Mouse (Mus musculus) thymus, postnatal 14 days (tissue): ENCODE measurements around the gene Ado.
A peak's percentile ranks its signal among the peaks of the same experiment; 100 is the strongest.

ENCODE experiments used
- DNase-seq: peaks from one replicate; pipeline ENCODE4 v3.0.0; 2021

Ado gene

GRCm38 (mm10) chr10:67548877-67549731 lies at the start of gene Ado:
TSS of gene Ado (minus strand) at chr10:67548955.
- peak; percentile 85 for DNase-seq

DNA sequence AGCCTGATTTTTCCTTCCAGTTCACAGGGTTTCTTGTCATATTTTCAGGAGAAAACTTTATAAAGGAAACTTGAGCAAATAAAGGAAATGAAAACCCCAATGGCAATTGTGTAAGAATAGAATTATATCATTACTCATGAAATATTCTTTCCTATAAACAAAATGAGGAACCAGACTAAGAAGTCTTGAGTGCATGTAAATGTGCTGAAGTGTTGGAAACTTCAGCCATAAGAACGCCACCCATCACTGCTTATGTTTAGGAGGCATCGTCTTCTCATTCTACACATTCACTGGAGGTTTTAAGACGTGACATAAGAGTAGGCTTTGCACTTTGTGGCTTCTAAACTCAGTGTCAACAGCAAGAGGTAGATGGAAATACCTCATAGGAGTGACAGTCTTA lies 46.5 kb upstream of the Ado start:
- no peak for DNase-seq

GRCm38 (mm10) chr10:67585873-67586610 lies 37.3 kb upstream of the Ado start:
- DNase-seq, result peak; percentile 70

GRCm38 (mm10) chr10:67581698-67582285 lies 33.0 kb upstream of the Ado start:
- peak; percentile 61 for DNase-seq

GRCm38 (mm10) chr10:67579830-67580229 lies 31.1 kb upstream of the Ado start:
- no peak for DNase-seq

- no peak for DNase-seq
Measured at GRCm38 (mm10) chr10:67573310-67573709, 24.6 kb upstream of the Ado start.

DNA sequence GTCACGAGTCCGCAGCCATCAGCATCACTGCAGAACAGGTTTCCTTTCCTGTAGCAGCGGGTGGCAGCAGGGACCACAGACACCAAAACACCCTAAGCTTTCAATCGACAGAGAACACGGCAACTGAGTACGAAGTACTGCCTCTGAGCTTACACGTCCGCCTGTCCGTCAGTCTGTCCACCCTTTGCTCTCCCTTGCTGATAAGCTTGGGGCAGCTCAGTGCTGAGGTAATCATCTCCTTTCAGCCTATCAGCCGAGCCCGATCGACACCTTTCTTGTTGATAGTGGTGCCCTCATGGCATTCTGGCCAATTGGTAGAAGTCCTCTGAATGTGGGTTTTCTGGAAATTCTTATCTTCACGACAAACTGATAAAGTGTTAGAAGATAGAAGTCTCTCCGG lies 22.7 kb upstream of the Ado start:
- DNase-seq, result no peak

DNA sequence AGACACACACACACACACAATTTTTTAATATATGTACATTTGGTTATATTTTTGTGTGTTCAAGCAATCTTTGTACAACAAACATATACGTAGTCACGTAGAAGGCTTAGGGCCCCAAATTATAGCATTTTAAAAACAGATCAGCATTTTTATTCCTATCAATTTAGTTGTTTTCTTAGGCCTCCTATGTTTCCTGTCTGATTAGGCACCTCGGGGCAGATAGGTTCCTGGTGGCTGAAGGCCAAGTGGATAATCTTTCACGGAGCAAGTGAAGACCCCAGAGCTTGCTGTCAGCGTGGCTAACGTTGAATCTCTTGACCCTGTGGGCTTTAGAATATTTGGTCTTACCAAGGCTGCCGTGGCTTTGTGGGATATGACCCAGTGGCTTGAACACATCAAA lies 20.8 kb upstream of the Ado start:
- no peak for DNase-seq

- no peak for DNase-seq
Measured at GRCm38 (mm10) chr10:67566104-67566503, 17.3 kb upstream of the Ado start.

DNA sequence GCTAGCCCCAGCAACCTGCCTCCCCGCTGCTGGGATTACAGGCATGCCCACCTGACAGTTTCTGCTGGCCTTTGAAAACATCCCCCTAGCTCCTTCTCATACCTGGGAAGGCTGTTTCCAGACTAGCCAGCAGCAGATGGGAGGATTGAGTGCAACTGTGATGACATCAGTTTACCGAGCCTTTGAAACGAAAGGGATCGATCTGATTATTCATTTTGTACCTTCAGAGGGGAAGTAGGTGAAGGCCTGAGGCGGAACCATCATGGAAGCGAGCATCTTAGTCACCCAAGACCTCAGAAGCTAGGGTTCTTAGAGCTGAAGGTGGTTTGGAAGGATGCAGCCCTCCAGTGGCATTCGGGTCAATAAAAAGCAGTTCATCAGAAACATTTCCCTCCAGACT lies 15.8 kb upstream of the Ado start:
- no peak for DNase-seq

DNA sequence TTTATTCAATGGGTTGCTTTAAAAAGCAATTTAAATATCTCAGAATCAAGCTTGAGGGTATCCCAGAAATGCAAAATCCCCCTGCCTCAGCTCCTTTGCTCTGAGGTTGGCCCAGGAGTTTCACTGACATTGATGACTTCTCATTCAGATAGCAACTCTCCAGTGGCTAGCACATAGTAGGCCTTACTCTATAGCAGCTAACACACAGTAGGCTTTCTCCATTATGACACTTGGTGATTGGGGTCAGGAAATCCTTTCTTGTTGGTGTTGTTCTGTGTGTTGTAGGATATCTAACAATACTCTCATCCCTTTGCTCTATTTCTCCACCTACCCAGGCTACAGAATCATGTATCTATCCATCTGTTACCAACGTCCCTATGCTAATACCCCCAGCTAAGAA lies 12.4 kb upstream of the Ado start:
- DNase-seq, result no peak

DNA sequence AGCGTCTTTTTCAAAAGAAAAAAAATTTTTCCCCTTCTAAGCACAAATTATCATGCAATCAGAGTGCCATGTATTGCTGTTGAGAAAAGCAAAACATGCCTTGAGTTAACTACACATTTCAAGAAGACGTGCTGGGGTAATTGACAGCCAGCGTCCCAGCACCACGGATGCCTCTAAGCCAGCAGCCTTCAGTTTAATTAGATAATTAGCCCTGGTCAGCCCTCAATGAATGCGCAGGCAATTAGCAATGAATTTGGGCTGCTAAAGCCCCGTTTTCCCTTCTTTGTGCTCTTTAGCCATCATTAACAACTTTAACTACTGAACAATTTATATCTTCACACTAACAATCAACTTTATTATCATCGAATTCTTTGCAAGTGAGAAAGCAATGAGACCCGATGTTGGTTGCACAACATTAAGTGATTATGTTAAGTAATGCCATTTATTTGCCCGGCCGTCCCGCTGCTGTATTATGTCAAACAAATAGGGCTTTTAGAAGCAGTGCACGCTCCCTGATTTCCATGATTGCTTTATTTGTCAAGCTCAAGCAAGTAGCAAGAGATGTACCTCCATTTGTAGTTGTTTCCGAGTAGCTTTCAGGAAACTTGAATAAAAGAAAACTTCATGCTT lies 11.1 kb upstream of the Ado start:
- DNase-seq, result no peak

GRCm38 (mm10) chr10:67558053-67558452 lies 9.3 kb upstream of the Ado start:
- DNase-seq, result no peak

DNA sequence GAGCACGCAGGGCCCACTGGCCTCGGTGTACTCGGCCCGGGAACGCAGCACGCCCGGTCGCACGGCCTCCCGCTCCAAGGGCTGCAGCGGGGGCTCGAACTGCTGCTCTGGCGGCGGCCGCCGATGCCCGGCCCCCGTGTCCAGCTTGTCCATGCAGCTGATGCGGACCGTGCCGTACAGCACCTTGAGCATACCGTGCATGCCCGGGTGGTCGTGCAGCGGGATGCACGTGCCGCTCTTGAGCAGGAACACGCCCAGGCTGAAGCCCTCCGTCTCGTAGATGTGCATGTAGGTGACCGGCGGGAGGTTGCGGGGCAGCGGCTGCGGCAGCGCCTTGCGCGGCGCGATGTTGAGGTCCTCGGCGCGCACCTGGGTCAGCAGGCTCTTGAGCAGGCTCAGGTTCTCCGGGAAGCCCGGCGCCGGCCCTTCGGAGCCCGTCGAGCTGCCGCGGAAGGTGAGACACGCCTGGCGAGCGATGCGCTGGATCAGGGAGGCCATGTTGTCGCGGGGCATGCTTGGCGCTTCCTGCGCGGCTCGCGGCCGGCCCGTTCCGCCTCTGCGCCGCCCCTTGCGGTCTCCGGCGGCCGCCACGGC lies 397 bp downstream of the Ado start:
- peak; percentile 71 for DNase-seq

DNA sequence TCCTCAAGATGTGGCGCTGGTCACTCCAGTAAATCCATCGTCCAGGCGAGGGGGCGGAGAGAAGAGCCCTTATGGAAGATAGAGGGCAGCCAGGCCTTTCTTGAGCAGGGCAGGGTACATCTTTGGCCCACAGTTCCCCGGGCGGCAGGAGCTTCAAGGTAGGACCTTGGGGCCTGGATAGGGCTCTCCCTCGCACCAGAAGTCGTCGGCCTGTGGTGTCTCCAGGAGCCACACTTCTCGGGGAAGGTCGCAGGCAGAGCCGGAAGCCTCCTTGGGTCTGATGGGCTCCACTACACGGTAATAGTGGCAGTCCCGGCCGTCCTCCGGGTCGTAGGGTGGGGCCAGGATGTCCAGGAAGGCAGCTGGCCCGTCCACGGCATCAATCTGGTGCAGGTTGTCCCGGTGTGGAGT lies 900 bp downstream of the Ado start:
- peak; percentile 37 for DNase-seq

DNA sequence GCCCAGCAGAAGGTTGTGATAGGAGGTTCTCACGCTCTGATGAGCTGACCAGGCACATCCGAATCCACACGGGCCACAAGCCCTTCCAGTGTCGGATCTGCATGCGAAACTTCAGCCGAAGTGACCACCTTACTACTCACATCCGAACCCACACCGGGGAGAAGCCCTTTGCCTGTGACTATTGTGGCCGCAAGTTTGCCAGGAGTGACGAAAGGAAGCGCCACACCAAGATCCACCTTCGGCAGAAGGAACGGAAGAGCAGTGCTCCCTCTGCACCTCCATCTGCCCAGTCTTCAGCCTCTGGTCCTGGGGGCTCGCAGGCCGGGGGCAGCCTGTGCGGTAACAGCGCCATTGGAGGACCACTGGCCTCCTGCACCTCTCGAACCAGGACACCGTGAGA lies 8.2 kb downstream of the Ado start:
- DNase-seq, result no peak

DNA sequence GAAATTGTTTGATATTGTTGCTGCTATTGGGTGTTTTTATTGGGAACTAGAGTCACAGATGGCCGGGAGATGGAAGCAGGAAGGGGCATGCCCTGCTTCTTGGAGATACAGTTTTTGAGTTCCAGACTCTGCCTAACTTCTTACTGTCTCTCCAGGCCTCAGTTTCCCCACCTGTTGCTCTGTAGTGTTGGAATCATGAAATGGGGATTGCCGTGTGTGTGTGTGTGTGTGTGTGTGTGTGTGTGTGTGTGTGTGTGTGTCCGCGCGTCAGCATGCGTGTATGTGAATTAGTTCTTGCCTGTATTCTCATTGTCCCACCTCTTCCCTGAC lies 9.4 kb downstream of the Ado start:
- no peak for DNase-seq

DNA sequence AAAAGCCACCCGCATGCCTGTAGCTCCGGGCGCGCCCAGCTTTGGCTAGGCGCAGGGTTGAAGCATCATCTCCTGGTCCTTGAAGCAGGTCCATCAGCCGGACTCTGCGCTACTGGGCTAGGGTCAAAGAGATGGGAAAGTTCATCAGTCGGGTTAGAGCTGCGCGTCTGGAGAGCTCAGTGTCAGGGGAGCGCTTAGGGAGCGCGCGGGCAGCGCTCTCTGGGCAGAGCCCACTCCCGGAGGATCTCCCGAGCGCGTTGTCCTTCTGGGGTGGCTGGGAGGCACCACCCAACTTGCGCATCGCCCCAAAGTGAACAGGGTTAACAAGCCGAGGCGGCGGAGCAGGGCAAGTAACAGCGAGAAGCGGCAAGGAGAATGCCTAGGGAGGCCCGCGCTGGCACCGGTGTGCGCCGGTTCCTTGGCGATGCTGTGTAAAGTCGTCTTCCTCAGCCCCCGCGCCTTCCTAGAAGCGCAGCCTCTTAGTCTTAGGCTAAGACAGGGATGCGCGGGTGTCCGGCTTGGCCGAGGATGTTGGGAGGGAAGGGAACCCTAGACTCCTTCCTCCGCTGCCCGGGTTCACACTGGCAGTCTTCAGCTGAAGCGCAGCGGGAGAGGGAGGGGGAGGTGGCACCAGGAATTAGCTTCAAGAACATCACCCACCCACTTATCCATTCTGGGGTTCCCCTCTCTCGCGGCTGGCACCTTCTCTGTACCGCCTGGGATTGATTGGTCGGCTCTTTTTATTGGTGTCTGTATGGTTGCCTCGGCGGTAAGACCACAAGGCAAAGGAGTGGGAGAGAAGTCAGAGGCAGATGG lies 10.0 kb downstream of the Ado start:
- DNase-seq, result peak; percentile 34

DNA sequence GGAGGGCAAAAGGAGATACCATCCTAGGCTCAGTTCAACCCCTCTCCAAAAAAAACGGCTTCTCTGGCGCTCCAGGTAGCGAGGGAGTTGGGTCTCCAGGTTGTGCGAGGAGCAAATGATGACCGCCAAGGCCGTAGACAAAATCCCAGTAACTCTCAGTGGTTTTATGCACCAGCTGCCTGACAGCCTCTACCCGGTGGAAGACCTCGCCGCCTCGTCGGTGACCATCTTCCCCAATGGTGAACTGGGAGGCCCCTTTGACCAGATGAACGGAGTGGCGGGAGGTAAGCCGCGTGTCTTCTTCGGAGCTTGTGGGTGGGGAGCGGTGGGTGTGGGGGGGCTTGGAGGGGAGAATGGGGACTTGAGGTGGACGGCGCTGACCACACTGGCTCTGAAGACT lies 10.6 kb downstream of the Ado start:
- DNase-seq, result peak; percentile 32

GRCm38 (mm10) chr10:67537151-67537994 lies 11.4 kb downstream of the Ado start:
- DNase-seq, result peak; percentile 95

- peak; percentile 66 for DNase-seq
Measured at GRCm38 (mm10) chr10:67536621-67537141, 12.1 kb downstream of the Ado start.
